Mouse (Mus musculus): ENCODE data around the gene Kng2. TPM values are rescaled to one million over a fixed set of nuclear protein-coding genes. Genes with fewer than 3 reads are reported as not detected.
"Not testable (repeated sequence)": the region's sequence is repeated elsewhere in the genome, so short reads cannot be mapped to it uniquely, and the experiment has no call there.

Kng2 gene
- polyA plus RNA-seq, 1 experiment from 2014 or later: not detected

- H3K27me3 ChIP-seq: no peaks in the 10 kb centered on the region
- 0 out of 2 replicates have a peak, but pooled peaks cover 3% of the 10 kb centered on the region for H3K4me1 ChIP-seq (replicated peaks)
- no peak for ATAC-seq
- WGBS: 97% methylated on average over 6 of the region's 6 CpGs
- H3K27ac ChIP-seq: no peak within 1 kb of the TSS
- no peak within 1 kb of the TSS for H3K4me2 ChIP-seq (replicated peaks)
- H3K36me3 ChIP-seq: no peaks in the 10 kb centered on the region
- no peak within 1 kb of the TSS for H3K9ac ChIP-seq (replicated peaks)
- no peaks in the 10 kb centered on the region for H3K9me3 ChIP-seq
- H3K4me3 ChIP-seq (replicated peaks): no peak within 1 kb of the TSS
Observed at GRCm38 (mm10) chr16:22950840-22951395, 78.4 kb downstream of the Kng2 start, which contains the start of gene Hrg. Gene Hrg (plus strand): TSS chr16:22951072.

- Histone ChIP-seq H3K27me3 (no peaks in the 10 kb centered on the region), H3K9me3 (no peaks in the 10 kb centered on the region), H3K9ac (replicated peaks) (no peak overlapping the region), H3K27ac (no peak overlapping the region), H3K4me2 (replicated peaks) (no peak overlapping the region), H3K36me3 (no peaks in the 10 kb centered on the region), H3K4me3 (replicated peaks) (no peak overlapping the region), H3K4me1 (replicated peaks) (no peaks in the 10 kb centered on the region)
- no peak for ATAC-seq
- 88% methylated on average over 2 of the region's 2 CpGs for WGBS
Observed at GRCm38 (mm10) chr16:22947371-22947770, 81.9 kb downstream of the Kng2 start.

DNA sequence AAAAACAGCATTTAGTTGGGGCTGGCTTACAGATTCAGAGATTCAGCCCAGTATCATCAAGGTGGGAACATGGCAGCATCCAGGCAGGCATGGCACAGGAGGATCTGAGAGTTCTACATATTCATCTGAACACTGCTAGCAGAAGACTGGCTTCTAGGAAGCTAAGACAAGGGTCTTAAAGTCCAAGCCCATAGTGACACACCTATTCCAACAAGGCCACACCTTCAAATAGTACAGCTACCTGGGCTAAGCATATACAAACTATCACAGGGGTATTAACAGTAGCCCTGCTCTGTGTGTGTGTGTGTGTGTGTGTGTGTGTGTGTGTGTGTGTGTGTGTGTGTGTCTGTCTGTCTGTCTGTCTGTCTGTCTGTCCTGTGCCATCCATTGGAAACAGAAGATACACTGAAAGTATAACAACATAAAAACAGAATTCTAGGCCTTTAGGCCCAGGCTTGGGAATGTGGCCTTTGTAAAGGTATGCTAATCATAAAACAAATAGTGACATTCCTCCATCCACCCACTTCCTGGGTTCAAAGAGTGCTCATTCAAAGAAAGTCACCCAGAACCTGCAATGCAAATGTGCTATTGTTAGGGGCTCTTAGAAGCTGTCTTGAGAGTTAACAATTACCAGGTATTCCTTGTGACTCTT, 87.3 kb downstream of the Kng2 start:
- ATAC-seq; H3K27me3 ChIP-seq; H3K9ac ChIP-seq (replicated peaks); H3K4me2 ChIP-seq (replicated peaks); H3K4me3 ChIP-seq (replicated peaks); H3K27ac ChIP-seq; H3K4me1 ChIP-seq (replicated peaks); H3K36me3 ChIP-seq; H3K9me3 ChIP-seq: not testable (repeated sequence)

DNA sequence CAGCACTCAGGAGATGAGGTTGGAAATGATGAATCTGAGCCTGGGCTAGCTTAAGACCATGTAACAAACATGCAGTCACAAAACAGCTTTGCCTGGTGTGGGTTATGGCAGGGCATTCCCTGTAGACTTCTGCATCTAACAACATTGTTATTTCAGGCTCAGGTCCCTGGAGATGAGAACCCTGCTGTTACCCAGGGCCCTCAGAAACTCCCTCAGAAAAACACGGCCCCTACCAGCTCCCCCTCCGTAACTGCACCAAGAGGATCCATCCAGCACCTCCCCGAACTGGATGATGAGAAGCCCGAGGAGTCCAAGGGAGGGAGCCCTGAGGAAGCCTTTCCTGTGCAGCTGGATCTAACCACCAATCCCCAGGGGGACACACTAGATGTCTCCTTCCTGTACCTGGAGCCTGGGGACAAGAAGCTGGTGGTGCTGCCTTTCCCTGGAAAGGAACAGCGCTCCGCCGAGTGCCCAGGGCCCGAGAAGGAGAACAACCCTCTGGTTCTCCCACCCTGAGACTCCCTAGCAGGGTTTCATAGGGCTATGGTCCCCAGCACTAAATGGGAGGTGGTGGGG, 90.1 kb downstream of the Kng2 start:
- WGBS: 91% methylated on average over 8 of the region's 8 CpGs
- no peak for ATAC-seq
- Histone ChIP-seq H3K36me3 (no peaks in the 10 kb centered on the region), H3K4me2 (replicated peaks) (no peak overlapping the region), H3K9me3 (peaks cover 3% of the 10 kb centered on the region; the same call in 1 of the 2 replicates), H3K4me3 (replicated peaks) (no peak overlapping the region), H3K27ac (no peak overlapping the region), H3K9ac (replicated peaks) (no peak overlapping the region), H3K27me3 (no peaks in the 10 kb centered on the region), H3K4me1 (replicated peaks) (no peaks in the 10 kb centered on the region)

DNA sequence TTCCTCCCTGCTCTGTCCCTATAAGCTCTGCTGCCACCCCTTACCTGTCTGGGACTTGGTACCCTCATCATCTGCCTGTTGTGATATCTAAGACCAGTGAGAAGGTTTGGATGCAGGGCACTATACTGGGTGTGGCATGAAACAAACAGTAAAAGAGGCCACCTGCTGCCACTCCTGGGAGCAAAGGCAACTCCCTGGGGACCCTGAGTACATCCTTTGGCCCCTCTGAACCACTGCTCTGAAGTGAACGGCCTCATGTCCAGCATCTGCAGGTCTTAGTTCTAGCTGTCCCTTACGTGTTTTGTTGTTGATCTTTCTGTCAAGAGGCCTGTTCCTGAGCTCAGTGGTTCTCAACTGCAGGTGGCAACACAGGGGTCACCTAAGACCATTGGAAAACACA, 90.7 kb downstream of the Kng2 start:
- no peaks in the 10 kb centered on the region for H3K36me3 ChIP-seq
- no peak for ATAC-seq
- peaks cover 3% of the 10 kb centered on the region; the same call in 1 of the 2 replicates for H3K9me3 ChIP-seq
- no peaks in the 10 kb centered on the region for H3K27me3 ChIP-seq
- no peaks in the 10 kb centered on the region for H3K4me1 ChIP-seq (replicated peaks)
- H3K27ac ChIP-seq: no peak overlapping the region
- 80% methylated on average over 2 of the region's 2 CpGs for WGBS
- H3K4me3 ChIP-seq (replicated peaks): no peak overlapping the region
- H3K9ac ChIP-seq (replicated peaks): no peak overlapping the region
- H3K4me2 ChIP-seq (replicated peaks): no peak overlapping the region

- no peaks in the 10 kb centered on the region for H3K4me1 ChIP-seq (replicated peaks)
- no peaks in the 10 kb centered on the region for H3K27me3 ChIP-seq
- H3K36me3 ChIP-seq: no peaks in the 10 kb centered on the region
- H3K9ac ChIP-seq (replicated peaks): no peak overlapping the region
- no peak overlapping the region for H3K4me3 ChIP-seq (replicated peaks)
- no peak overlapping the region for H3K4me2 ChIP-seq (replicated peaks)
- no peak overlapping the region for H3K27ac ChIP-seq
- no peak for ATAC-seq
- 91% methylated on average over 12 of the region's 12 CpGs for WGBS
- peaks cover 3% of the 10 kb centered on the region; the same call in 1 of the 2 replicates for H3K9me3 ChIP-seq
Observed at GRCm38 (mm10) chr16:22937631-22938030, 91.7 kb downstream of the Kng2 start.

Other genes starting within 250 kb of the Kng2 start
- gene Crygs, start 217.9 kb downstream of the Kng2 start, polyA plus RNA-seq (2015; fragmentation: Nextera tagmentation; extraction: Ambion mirVana): not detected in 2 replicates
- gene Tbccd1, start 171.8 kb downstream of the Kng2 start, polyA plus RNA-seq (2015; fragmentation: Nextera tagmentation; extraction: Ambion mirVana): 26.3 and 27.7 TPM in 2 replicates
- 87.0 and 99.6 TPM in 2 replicates for gene Dnajb11, start 171.6 kb downstream of the Kng2 start, polyA plus RNA-seq (2015; fragmentation: Nextera tagmentation; extraction: Ambion mirVana)
- 0.24 TPM in 1 of 2 replicates, not detected in the other for gene Ahsg, start 138.2 kb downstream of the Kng2 start, polyA plus RNA-seq (2015; fragmentation: Nextera tagmentation; extraction: Ambion mirVana)
- not detected in 2 replicates for gene Fetub, start 111.1 kb downstream of the Kng2 start, polyA plus RNA-seq (2015; fragmentation: Nextera tagmentation; extraction: Ambion mirVana)
- 0.15 TPM in 1 of 2 replicates, not detected in the other for gene Hrg, start 78.4 kb downstream of the Kng2 start, polyA plus RNA-seq (2015; fragmentation: Nextera tagmentation; extraction: Ambion mirVana)
- 0.16 TPM in 1 of 2 replicates, not detected in the other for gene Kng1, start 28.4 kb upstream of the Kng2 start, polyA plus RNA-seq (2015; fragmentation: Nextera tagmentation; extraction: Ambion mirVana)
- 281 and 302 TPM in 2 replicates for gene Eif4a2, start 78.0 kb upstream of the Kng2 start, polyA plus RNA-seq (2015; fragmentation: Nextera tagmentation; extraction: Ambion mirVana)
- 76.2 and 78.4 TPM in 2 replicates for gene Rfc4, start 98.3 kb upstream of the Kng2 start, polyA plus RNA-seq (2015; fragmentation: Nextera tagmentation; extraction: Ambion mirVana)
- 0.12 TPM in 1 of 2 replicates, not detected in the other for gene Adipoq, start 117.1 kb upstream of the Kng2 start, polyA plus RNA-seq (2015; fragmentation: Nextera tagmentation; extraction: Ambion mirVana)
- 43.1 and 44.5 TPM in 2 replicates for gene St6gal1, start 195.3 kb upstream of the Kng2 start, polyA plus RNA-seq (2015; fragmentation: Nextera tagmentation; extraction: Ambion mirVana)

All from midbrain, embryonic 13.5 days (tissue).